Comparison of ENCODE assay signal across 18 mouse cellular contexts in genomic region chr1:52751634-52752033, GRCm38 (mm10).
"Had no signal": no experiment of that assay in that cellular context is flagged by ENCODE, and none has a peak within 500 bp of the region (broad histone marks: within the 10 kb centered on the region; RNA-seq: fewer than 3 reads in every experiment).

No protein-coding gene starts in this region.

- ATAC-seq: midbrain, embryonic 16.5 days had no signal

- H3K9me3 ChIP-seq: midbrain, embryonic 10.5 days; midbrain, embryonic 12.5 days; neural tube, embryonic 13.5 days; neural tube, embryonic 15.5 days had no signal

- H3K4me3 ChIP-seq: midbrain, embryonic 10.5 days; midbrain, embryonic 12.5 days; myocyte; neural tube, embryonic 13.5 days; neural tube, embryonic 15.5 days had no signal

- H3K27me3 ChIP-seq: midbrain, embryonic 12.5 days; neural tube, embryonic 13.5 days; neural tube, embryonic 15.5 days had no signal

- H3K36me3 ChIP-seq: midbrain, embryonic 10.5 days; midbrain, embryonic 12.5 days; neural tube, embryonic 13.5 days; neural tube, embryonic 15.5 days had no signal

- H3K9ac ChIP-seq: liver, embryonic 14.5 days; lung, embryonic 14.5 days; midbrain, embryonic 12.5 days; neural tube, embryonic 13.5 days; neural tube, embryonic 15.5 days had no signal

- H3K27ac ChIP-seq: liver, embryonic 14.5 days; midbrain, embryonic 10.5 days; midbrain, embryonic 12.5 days; neural tube, embryonic 13.5 days; neural tube, embryonic 15.5 days had no signal

- H3K4me1 ChIP-seq: midbrain, embryonic 12.5 days; neural tube, embryonic 13.5 days; neural tube, embryonic 15.5 days had no signal

- H3K4me2 ChIP-seq: lung, embryonic 14.5 days; midbrain, embryonic 12.5 days; neural tube, embryonic 13.5 days; neural tube, embryonic 15.5 days had no signal

- DNase-seq: lung, adult 18-20 months; lung, embryonic 14.5 days; lung, postnatal 10 days; lung, postnatal 4 days; midbrain, embryonic 14.5 days; retina, postnatal 1 day; right cerebral cortex, adult 18-20 months; right cerebral cortex, postnatal 25 days; right cerebral cortex, postnatal 4 days; spleen, adult 18-20 months; thymus, adult 18-20 months had no signal
